In the genomic region with DNA sequence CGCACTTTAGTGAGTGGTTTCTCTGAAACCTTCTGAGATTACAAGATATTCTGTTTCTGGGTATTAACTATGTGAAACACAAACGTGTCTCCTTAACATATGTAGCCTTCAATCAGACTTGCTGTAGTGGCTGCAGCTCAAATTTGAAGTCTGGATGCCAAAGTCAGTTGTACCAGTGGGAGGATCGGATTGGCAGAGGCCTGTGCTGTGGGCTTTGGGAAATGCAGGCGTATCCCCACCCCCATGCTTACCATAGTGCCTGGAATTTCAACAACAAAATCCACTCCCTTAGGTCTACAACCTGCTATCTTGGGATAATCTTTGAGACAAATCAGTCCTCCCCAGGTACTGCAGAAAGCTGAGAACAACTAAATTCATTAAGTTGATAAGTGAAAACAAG, we compare ENCODE assay signal across 19 mouse cellular contexts. TPM values are rescaled to one million over a fixed set of nuclear protein-coding genes. Genes with fewer than 3 reads are reported as not detected.
DNase-seq lines count a peak whose midpoint lies in the region; ATAC-seq and TF ChIP-seq lines count a peak whose summit lies in the region.
"Had no signal": no experiment of that assay in that cellular context is flagged by ENCODE, and none has a peak within 500 bp of the region (broad histone marks: within the 10 kb centered on the region; RNA-seq: fewer than 3 reads in every experiment).

No protein-coding gene starts in this region.

- no peaks in the 10 kb centered on the region for H3K9me3 ChIP-seq in forebrain, embryonic 13.5 days (replicated peaks)
- H3K9me3 ChIP-seq in forebrain, embryonic 11.5 days (ENCODE audit: control insufficient read depth, low read length) = no peaks in the 10 kb centered on the region
- no peaks in the 10 kb centered on the region for H3K9me3 ChIP-seq in forebrain, postnatal 0 days (ENCODE audit: low read length)
- H3K9me3 ChIP-seq: heart, embryonic 12.5 days; hindbrain, embryonic 15.5 days had no signal

- ATAC-seq in forebrain, embryonic 13.5 days = peak; percentile 41; the same call in 1 of the 2 replicates
- no peak for ATAC-seq in forebrain, embryonic 11.5 days (replicated peaks; ENCODE audit: low FRiP score)
- ATAC-seq in forebrain, postnatal 0 days = peak; percentile 60; the same call in 1 of the 2 replicates
- ATAC-seq: activated CD4-positive, CD25-positive, alpha-beta regulatory T cell, adult 4 months; Patski had no signal

- WGBS in forebrain, embryonic 13.5 days = 78% methylated on average over 4 of the region's 4 CpGs
- WGBS in forebrain, embryonic 11.5 days = 80% methylated on average over 4 of the region's 4 CpGs
- WGBS in forebrain, postnatal 0 days = 60% methylated on average over 4 of the region's 4 CpGs

- no peak for DNase-seq in forebrain, embryonic 11.5 days (ENCODE audit: low spot score)
- peak; percentile 59 for DNase-seq in heart, adult 11 months
- no peak for DNase-seq in heart, postnatal 10 days
- peak; percentile 71 for DNase-seq in layer of hippocampus, adult 9-11 months
- DNase-seq in layer of hippocampus, adult 9-10 months (ENCODE audit: low spot score) = no peak
- peak; percentile 41 for DNase-seq in forebrain, postnatal 0 days
- no peak for DNase-seq in B cell, adult 2 months
- DNase-seq: adrenal gland, postnatal 14 days; cerebellum, adult 2 months; cerebellum, postnatal 10 days; gastrocnemius, postnatal 14 days; heart, postnatal 36 days; kidney, adult 11 months had no signal

- no peak overlapping the region for H3K9ac ChIP-seq in forebrain, embryonic 13.5 days
- H3K9ac ChIP-seq in forebrain, embryonic 11.5 days (ENCODE audit: low read length) = no peak overlapping the region
- H3K9ac ChIP-seq in forebrain, postnatal 0 days = no peak overlapping the region
- H3K9ac ChIP-seq: heart, embryonic 12.5 days; hindbrain, embryonic 15.5 days had no signal

- peaks cover 11% of the 10 kb centered on the region for H3K4me1 ChIP-seq in forebrain, embryonic 13.5 days
- 0 out of 2 replicates have a peak, but pooled peaks cover 2% of the 10 kb centered on the region for H3K4me1 ChIP-seq in forebrain, embryonic 11.5 days (replicated peaks; ENCODE audit: control insufficient read depth, insufficient read depth, low read length)
- H3K4me1 ChIP-seq in forebrain, postnatal 0 days (ENCODE audit: insufficient read depth) = peaks cover 6% of the 10 kb centered on the region; the same call in 1 of the 2 replicates
- H3K4me1 ChIP-seq: heart, embryonic 12.5 days had no signal

- H3K4me2 ChIP-seq in forebrain, embryonic 13.5 days = no peak overlapping the region
- H3K4me2 ChIP-seq in forebrain, embryonic 11.5 days (ENCODE audit: low read depth, low read length, severe bottlenecking) = no peak overlapping the region
- no peak overlapping the region for H3K4me2 ChIP-seq in forebrain, postnatal 0 days (ENCODE audit: low read depth)
- H3K4me2 ChIP-seq: heart, embryonic 12.5 days; hindbrain, embryonic 15.5 days had no signal

- H3K4me3 ChIP-seq in forebrain, embryonic 13.5 days = no peak overlapping the region
- H3K4me3 ChIP-seq in forebrain, embryonic 11.5 days (ENCODE audit: low read depth, low read length) = no peak overlapping the region
- H3K4me3 ChIP-seq in forebrain, postnatal 0 days (ENCODE audit: low read depth, low read length) = no peak overlapping the region
- H3K4me3 ChIP-seq: heart, embryonic 12.5 days; hindbrain, embryonic 15.5 days had no signal

- no peak for TF ChIP-seq CTCF in forebrain, postnatal 0 days (IDR thresholded peaks at IDR 0.05; ENCODE audit: low read depth)

- intact Hi-C loops in heart, postnatal 10 days (cut with DNase I) = no loop called here

- H3K27me3 ChIP-seq in forebrain, embryonic 13.5 days = no peaks in the 10 kb centered on the region
- no peaks in the 10 kb centered on the region for H3K27me3 ChIP-seq in forebrain, embryonic 11.5 days (ENCODE audit: control insufficient read depth, insufficient read depth, low read length)
- no peaks in the 10 kb centered on the region for H3K27me3 ChIP-seq in forebrain, postnatal 0 days (ENCODE audit: insufficient read depth, low read length)
- H3K27me3 ChIP-seq: CH12.LX; hindbrain, embryonic 15.5 days; Patski had no signal

- H3K27ac ChIP-seq in forebrain, embryonic 13.5 days = no peak overlapping the region
- H3K27ac ChIP-seq in forebrain, embryonic 11.5 days (ENCODE audit: low read depth, low read length) = no peak overlapping the region
- H3K27ac ChIP-seq in forebrain, postnatal 0 days (ENCODE audit: low read depth, low read length) = no peak overlapping the region
- H3K27ac ChIP-seq: hindbrain, embryonic 15.5 days had no signal

- H3K36me3 ChIP-seq in forebrain, embryonic 13.5 days (ENCODE audit: poor library complexity, severe bottlenecking) = no peaks in the 10 kb centered on the region
- H3K36me3 ChIP-seq in forebrain, embryonic 11.5 days (ENCODE audit: control insufficient read depth, insufficient read depth, low read length) = no peaks in the 10 kb centered on the region
- no peaks in the 10 kb centered on the region for H3K36me3 ChIP-seq in forebrain, postnatal 0 days (ENCODE audit: insufficient read depth)
- H3K36me3 ChIP-seq: heart, embryonic 12.5 days; hindbrain, embryonic 15.5 days had no signal

RNA-seq across cellular contexts. Expression of gene Ncoa1, which starts 6.4 kb away (rescaled TPM):
- 12.7 and 13.6 TPM in 2 replicates for polyA plus RNA-seq in forebrain, embryonic 13.5 days (2015; fragmentation: Nextera tagmentation; extraction: Ambion mirVana)
- 9.0 and 9.2 TPM in 2 replicates for polyA plus RNA-seq in forebrain, embryonic 11.5 days (2014; fragmentation: Nextera tagmentation; extraction: Ambion mirVana)
- total RNA-seq in heart, postnatal 10 days (2021) = 10 to 100 TPM; 36.7 to 37.0 TPM
- total RNA-seq in forebrain, postnatal 0 days (2014; rRNA removed) = 43.2 and 46.1 TPM in 2 replicates
- 15.5 and 20.2 TPM in 2 replicates for polyA plus RNA-seq in forebrain, postnatal 0 days (2015; fragmentation: Nextera tagmentation; extraction: Ambion mirVana)

Comparison
In these comparisons a context has a peak if more than half of its experiments do, and no peak if none do; other contexts are left out.
1. DNase-seq: peak in heart, adult 11 months (single experiment), layer of hippocampus, adult 9-11 months (single experiment) and forebrain, postnatal 0 days (single experiment); none in forebrain, embryonic 11.5 days (single experiment), heart, postnatal 10 days (0 of 2), layer of hippocampus, adult 9-10 months (single experiment) and B cell, adult 2 months (0 of 2).